Mouse (Mus musculus) layer of hippocampus, adult 11-12 months (tissue): ENCODE data around the gene Rnf167.

Source experiments
- DNase-seq: peaks from one replicate; pipeline ENCODE4 v3.0.0; 2022; ENCODE audit warnings: low spot score

The Rnf167 gene

GRCm38 (mm10) chr11:70646691-70647650, at the start of gene Rnf167, which contains the start of gene Slc25a11:
Gene Rnf167, plus strand, starts transcription at chr11:70647235.
Gene Slc25a11, minus strand, starts transcription at chr11:70647479.
- peak; percentile 97 for DNase-seq

- no peak for DNase-seq
Measured at GRCm38 (mm10) chr11:70597301-70597700, 49.7 kb upstream of the Rnf167 start.

DNA sequence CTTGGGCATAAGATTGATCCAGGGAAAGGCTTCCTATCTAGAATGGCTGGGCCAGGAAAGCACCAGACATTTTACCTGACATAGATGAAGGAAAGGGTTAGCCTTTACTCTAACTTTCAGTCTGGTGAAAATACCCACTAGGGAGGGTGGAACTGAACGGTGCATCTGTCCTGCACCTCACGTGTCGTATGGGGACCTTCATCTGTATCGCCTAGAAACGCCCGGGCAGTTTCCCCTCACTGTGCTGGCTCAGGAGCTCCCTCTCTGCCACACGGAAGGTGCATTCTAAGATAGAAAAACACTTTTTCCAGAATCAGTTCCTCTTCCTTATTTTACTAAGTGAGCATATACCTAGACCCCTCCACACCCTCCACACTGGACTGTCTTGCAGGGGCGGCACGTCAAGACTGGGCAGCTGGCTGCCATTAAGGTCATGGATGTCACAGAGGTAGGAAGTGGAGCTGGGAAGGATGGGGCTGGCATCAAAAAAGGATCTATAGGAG, 48.5 kb upstream of the Rnf167 start:
- DNase-seq: no peak

- DNase-seq: peak; percentile 82
Measured at GRCm38 (mm10) chr11:70605024-70605566, 41.9 kb upstream of the Rnf167 start.

DNA sequence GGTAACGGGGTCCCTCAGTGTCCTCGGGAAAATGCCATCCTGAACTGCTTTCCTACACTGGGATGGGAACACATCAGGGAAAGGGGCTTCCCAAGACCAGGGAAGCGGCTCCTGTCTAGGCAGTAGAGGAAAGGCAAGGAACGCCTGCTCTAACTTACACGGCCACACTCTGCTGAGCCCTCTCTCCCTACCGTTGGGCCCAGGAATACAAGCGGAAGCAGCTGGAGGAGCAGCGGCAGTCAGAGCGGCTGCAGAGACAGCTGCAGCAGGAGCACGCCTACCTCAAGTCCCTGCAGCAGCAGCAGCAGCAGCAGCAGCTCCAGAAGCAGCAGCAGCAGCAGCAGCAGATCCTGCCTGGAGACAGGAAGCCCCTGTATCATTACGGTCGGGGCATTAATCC, 40.3 kb upstream of the Rnf167 start:
- DNase-seq: no peak

- DNase-seq: no peak
Measured at GRCm38 (mm10) chr11:70607611-70608010, 39.4 kb upstream of the Rnf167 start.

GRCm38 (mm10) chr11:70608381-70609066, 38.5 kb upstream of the Rnf167 start:
- no peak for DNase-seq

DNA sequence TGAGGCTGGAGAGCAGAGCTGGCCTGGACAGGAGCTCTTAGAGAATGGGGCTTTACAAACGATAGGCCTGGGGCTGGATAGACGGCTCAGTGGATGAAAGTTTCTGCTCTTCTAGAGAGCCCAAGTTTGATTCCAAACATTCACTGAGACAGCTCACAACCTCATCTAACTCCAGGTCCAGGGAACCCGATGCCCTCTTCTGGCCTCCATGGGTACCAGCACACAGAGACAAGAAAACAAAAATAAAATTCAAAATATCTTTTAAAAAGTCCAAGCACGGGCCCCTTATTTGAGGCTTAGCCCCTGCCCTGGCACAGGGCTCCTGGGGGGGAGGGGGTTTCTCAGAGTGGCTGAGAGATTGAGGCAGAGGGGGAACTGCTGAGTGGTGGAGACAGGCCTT, 36.3 kb upstream of the Rnf167 start:
- DNase-seq: no peak

GRCm38 (mm10) chr11:70612505-70612904, 34.5 kb upstream of the Rnf167 start:
- DNase-seq: no peak

DNA sequence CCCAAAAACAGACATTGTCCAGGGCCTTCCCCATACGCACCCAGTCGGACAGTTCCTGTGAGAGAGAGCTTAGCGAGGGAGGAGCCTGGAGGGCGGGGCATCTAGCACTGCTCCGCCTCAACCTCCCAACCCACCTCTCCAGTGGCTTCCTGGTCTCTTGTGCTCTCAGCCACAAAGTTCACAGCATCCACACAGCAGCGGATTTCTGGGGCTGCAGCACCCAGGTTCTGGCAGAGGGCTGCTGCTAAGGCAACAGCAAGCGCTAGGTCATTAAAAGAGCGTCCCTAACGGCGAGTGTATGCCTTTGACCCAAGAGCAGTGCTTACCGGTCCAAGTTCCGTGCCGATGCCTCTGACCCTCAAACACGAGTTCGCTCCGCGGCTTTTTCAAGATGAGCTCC, 32.0 kb upstream of the Rnf167 start:
- peak; percentile 44 for DNase-seq

- DNase-seq: no peak
Measured at GRCm38 (mm10) chr11:70615516-70616093, 31.4 kb upstream of the Rnf167 start, which contains the start of gene 4930544D05Rik. Gene 4930544D05Rik, plus strand, starts transcription at chr11:70615848.

GRCm38 (mm10) chr11:70619101-70619500, 27.9 kb upstream of the Rnf167 start, which contains the start of gene Chrne:
Gene Chrne, minus strand, starts transcription at chr11:70619216.
- DNase-seq: no peak

DNA sequence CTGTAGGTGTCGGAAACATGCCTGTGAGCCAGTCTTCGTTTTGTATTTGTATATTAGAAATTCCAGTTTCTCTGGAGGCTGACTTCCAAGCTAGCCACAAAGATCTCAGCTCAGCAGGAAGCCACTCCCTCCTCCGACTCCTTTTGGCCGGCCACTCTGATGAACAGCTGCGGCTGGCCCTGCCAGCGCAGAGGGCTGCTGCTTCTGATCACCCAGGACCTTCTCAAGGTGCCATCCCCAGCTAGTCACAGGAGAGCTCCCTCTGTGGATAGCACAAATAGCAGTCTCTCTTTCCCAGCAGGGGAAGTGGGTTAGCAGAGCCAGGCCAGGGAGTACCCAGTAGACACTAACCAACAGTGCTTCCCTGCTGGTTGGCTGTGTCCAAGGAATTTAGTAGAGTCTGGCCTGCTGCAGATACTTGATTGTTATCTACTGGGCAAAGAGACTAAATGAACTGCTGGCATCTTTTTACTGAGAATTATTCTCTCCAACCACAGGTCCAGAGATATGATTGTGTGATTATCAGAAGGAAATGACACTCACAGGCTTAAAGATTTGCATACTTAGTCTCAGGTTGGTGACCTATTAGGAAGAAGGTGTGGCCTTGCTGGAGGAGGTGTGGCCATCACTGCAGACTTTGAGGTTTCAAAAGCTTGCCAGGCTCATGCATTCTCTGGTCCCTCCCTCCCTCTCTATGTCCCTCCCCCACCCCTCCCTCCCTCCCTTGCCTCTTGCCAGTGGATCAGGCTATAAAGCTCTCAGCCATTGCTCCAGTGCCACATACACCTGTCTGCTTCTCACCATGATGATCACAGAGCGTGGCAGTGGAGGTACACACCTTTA, 24.8 kb upstream of the Rnf167 start:
- DNase-seq: no peak

GRCm38 (mm10) chr11:70623053-70623742, 23.8 kb upstream of the Rnf167 start:
- no peak for DNase-seq

- no peak for DNase-seq
Measured at GRCm38 (mm10) chr11:70625473-70625872, 21.6 kb upstream of the Rnf167 start.

- DNase-seq: no peak
Measured at GRCm38 (mm10) chr11:70626877-70627276, 20.2 kb upstream of the Rnf167 start.

- no peak for DNase-seq
Measured at GRCm38 (mm10) chr11:70628431-70628830, 18.6 kb upstream of the Rnf167 start.

GRCm38 (mm10) chr11:70629557-70629956, 17.5 kb upstream of the Rnf167 start:
- DNase-seq: no peak

DNA sequence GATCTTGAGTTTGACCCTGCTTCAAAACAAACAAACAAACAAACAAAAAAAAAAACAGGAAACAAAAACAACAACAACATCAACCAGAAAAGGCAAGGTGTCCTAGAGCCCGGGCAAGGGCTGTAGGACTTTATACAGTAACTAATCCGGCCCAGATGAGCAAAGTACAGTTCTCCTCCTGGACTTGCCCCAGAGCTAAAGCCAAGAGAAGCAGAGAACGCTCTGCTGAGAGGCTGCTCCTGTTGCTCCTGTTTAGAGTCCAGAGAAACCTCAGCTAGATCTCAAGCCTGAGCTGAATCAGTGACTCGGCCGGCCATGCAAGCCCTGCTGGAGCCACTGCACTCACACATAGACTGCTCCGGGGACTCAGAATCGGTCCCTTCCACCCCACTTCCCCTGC, 16.9 kb upstream of the Rnf167 start:
- no peak for DNase-seq

GRCm38 (mm10) chr11:70635601-70636000, 11.4 kb upstream of the Rnf167 start:
- DNase-seq: no peak
